Mouse (Mus musculus) urinary bladder, adult 2 months (tissue): ENCODE measurements around the gene Cd151. TPM values are rescaled to one million over a fixed set of nuclear protein-coding genes. Genes with fewer than 3 reads are reported as not detected.

Experiments used
- DNase-seq: peaks from one replicate; pipeline ENCODE4 v3.0.0; 2022; ENCODE audit warnings: low spot score
- polyA plus RNA-seq: library from polyadenylated mRNA; depleted of rRNA; stranded (reverse); fragments of >200 nt; gene quantifications from 2 replicates; pipeline ENCODE4 v1.2.3, GENCODE M21; 2012

Cd151 gene
- polyA plus RNA-seq, 1 experiment: 288 TPM

DNA sequence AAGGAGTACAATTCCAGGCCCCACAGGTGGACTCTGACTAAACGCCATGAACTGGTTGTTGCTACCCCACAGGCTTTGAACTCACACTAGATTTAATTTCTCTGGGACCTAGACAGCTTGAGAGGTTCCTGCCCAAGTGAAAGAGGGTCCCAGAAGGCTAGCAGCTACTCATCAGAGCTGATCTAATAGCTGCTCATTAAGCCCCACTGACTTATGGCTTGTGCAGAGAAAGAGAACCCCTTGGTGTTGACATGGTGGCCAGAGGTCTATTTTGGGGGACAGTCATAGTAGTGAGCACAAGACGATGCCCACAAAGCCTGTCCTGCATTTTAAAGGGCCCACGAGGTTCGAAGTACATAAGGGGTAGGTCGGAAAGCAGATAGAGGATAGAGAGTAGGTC, 7.0 kb downstream of the Cd151 start:
- DNase-seq: no peak

DNA sequence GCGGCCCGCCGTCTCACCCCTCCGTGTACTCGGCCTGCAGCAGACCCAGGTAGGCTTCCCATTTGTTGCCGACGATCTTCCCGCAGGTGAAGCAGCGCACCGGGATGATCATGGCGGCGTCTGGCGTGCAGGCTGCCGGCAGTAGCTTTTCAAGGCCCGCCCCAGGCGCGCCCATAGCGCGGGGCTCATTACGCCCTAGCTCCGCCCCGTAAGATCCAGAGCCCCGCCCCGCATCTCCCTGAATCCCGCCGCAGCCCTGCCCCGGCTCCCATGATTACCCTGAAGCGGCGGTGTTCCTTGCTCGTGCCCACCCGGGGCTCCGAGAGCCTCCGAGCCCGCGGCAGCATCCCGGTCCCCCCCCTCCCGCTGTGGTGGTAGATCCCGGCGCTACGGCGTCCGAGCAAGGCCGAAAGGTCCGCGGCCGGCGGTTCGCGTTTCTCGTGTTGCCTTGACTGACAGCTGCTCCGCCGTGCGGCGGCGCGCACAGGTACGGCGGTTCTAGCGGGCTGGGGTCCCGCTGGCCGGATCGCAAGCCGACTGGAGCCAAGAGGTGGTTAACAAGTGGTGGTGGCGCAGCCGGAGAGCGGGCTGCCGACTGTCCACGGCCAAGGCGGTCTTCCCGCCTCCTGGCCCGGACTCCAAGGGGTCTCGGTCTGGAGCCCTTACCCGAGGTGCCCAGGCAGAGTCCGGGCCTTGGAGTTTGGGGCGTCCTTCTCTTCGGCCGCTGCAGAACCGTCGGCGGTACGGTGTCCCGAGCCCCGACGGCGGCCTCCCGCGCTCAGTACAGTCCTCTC, 8.0 kb downstream of the Cd151 start, which contains the start of the genes Polr2l and Tspan4:
Polr2l (minus strand) TSS at position 122 of the 794 bp plus-strand sequence.
Tspan4 (plus strand) TSS at position 230 of the 794 bp plus-strand sequence.
- peak; percentile 88 for DNase-seq

DNA sequence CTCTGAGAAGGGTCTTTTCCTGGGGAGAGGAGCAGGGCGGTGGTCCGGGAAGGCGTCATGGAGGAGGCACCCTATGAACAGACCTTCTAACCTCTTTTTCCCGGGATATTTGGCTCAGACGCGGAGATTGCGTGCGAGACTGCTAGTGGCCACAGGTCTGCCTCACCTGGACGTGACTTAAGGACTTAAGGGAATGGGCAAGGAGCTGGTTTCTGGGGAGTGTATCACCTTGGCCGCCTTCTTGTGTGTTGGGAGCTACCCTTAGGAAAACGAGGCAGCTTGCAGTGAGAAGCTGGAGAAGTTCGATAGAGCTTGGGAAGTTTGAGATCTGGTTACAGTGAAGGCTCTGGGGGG, 8.6 kb downstream of the Cd151 start:
- no peak for DNase-seq

DNA sequence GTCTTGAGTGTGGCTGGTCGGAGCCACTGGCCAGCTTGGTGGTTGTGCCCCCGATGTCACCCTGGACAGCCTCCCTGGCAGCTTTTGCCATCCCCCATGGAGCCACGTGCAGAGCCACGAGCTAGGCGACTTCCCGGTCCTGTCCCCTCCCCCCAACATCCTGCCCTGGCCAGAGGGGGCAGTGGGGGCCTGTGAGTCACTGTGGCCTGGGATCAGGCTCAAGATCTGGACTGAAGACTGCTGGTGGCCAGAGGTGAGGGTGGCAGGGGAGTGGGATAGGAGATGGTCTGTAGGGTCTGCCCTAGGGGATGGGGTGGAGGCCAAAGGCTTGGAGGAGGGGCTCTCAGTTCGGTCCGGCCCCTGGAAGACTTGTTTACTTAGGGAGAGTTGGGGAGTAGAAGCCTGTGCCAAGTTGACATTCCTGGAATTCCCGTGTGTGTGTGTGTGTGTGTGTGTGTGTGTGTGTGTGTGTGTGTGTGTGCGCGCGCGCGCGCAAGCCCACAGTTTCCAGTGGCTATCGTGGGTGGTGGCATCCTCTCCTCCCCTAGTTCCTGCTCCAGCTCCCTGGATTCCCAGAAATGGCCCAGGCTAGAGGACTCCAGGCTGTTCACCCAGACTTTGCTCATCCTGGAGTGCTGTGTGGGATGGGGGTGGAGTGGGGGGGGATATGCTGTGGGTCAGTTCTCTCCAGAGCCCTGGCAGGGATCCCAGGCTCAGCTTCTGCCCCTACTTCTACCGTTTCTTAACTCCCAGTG, 9.2 kb downstream of the Cd151 start:
- peak; percentile 82 for DNase-seq

DNA sequence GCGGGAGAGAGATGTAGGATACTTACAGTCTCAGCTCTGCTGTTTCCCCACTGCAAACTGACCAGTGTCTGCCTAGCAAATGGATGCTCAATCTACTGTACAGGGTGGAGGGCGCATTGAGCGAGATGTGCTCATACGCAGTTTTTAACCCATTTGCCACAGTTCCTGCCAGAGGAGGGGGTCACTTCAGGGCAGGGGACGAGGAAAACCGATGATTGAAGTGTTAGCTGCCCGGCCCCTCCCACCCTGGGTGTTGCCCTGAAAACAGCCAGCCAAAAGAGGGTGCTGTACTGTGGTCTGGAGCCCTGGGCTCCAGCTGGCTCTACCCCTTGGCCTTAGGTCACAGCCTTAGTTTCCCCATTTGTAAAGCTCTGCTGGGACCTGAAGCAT, 9.8 kb downstream of the Cd151 start:
- no peak for DNase-seq

DNA sequence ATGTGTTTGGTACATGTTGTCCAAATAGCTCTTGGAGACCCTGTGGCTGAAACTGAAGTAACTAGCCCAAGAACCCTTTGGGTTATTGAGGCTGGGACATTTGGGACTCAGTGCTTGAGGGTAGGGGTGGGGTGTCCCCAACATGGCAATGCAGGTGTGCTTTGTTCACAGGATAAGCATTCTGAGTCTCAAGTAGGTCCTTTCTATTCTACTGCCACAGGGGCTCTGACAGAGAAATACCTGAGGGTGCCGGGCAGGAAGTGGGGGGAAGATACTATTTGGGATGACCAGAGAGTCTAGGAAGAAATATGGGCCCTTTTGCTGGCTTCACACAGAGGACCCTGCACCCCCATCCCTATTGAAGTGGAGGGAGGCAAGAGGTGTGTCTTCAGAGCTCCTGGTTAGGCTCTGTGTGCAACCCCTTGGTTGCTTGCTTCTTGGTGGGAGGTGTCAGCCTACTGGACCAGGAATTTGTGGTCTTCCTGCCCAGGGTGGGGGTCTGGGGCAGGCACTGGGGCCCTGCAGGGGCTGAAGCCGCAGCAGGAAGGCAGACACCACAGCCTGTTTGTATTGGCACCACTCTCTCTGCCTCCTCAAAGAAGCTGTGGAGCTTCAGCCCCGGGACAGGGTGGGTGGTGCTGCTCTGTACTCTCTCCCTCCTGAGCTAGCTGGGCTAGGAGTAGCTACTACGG, 10.5 kb downstream of the Cd151 start:
- no peak for DNase-seq

DNA sequence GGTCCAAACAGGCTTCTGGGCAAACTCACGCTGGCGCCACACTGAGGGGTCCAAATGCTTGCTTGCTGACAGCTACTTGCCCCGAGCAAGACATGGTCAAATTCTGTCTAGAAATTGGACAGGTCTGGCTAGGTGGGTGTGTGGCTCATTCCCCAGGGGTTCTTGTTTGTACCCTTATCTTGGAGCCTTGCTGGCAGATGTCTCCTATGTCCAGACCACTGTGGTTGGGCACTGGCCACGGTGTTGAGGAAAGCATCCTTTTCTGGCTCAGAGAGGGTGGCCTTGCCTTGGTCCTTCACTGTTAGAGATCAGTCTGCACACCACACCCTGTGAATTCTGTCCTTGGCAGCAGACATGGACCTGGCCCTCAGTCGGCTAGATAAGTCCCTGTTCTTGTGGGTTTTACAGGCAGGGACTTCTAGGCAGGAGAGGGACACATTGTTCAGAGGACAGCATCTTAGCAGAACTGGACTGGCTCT, 11.1 kb downstream of the Cd151 start:
- DNase-seq: no peak

DNA sequence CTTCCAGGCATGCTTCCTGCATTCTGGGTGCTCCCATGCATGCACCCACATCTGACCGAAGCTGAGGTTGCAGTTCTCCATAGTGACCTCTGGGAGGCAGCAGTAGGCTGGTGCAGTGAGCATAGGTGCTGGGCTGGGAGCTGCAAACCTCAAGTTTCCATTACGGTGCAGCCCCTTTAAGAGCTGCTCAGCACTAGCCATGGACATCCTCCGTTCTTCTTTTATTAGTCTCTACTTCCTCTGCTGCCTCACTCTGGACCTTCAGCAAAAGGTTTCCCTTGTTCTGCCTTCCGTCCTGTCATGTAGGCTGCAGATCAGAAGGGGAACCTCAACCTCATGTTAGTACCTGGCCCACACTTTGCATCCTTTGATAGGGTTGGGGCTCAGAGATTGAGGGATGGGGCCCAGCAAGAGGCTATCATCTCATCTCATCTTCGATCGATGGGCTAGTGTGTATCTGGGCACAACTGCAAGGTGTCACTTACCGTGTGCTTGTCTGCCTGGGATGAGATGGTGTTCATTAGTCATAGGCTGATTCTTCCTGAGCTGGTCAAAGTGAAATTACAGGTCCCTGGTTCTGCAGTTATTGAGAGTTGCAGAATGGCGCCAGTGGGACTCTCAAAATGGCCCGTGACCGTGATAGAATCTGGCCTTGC, 13.8 kb downstream of the Cd151 start:
- DNase-seq: no peak

DNA sequence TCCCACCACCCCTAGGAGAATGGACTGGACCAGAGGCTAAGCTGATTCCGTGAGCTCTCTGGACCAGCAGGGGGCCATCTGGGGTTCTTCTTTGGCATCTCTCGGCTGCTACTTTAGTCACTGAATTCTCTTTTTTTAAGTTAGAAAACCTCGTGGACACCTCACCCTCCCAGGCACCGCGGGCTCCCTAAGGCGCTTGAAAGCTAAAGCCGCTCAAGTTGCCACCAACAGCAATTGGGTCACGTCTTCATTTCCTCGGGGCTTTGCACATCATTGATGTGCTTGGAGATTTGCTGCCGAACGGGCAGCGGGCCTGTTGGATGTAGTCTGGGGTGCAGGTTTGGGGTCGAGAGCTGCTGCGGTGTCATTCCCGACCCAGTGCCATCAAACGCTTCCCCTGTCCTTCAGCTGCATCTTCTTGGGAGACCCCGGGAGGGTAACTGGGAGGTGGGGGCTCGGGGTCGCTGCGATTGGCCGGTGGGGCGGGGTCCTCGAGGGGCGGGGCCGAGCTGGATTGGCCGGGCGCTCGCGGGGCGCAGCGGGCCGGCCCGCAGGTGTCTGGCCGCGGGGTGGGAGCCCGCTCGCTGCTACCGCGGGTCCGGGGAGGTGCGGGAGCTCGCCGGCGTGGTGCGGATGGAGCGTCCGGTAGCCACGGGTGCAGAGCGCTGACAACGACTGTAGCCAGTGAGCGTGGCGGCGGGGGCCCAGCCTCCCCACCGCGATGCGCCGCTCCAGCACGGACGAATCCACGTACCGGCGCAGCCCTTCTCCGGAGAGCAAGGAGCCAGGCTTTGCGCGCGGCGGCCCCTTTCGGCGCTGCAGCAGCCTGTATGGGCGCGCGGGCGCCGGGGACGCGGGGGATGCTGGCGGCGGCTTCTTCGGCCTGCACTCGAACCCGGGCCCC, 14.6 kb downstream of the Cd151 start:
- DNase-seq: no peak

DNA sequence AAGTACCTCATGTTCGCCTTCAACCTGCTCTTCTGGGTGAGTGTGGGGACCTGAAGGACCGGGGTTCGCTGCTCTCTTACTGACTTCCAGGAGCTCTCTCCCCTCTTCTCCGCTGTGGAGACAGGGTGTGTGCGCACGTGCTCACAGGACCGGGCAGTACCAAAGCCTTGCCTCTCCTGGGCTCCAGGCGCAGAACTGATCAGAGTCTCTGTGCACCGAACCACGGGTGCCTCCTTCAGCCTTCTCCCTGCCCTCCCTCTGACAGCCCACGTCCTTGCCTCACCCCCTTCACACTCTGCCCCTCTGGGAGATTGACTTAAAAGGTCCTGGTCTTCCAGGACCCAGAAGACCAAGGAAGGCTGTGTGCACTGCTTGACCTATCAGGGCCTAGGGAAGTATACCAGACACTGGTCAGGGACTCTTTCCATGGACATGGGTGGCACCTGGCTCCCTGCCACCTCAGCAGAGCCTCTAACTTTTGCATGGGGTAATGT, 15.4 kb downstream of the Cd151 start:
- no peak for DNase-seq

DNA sequence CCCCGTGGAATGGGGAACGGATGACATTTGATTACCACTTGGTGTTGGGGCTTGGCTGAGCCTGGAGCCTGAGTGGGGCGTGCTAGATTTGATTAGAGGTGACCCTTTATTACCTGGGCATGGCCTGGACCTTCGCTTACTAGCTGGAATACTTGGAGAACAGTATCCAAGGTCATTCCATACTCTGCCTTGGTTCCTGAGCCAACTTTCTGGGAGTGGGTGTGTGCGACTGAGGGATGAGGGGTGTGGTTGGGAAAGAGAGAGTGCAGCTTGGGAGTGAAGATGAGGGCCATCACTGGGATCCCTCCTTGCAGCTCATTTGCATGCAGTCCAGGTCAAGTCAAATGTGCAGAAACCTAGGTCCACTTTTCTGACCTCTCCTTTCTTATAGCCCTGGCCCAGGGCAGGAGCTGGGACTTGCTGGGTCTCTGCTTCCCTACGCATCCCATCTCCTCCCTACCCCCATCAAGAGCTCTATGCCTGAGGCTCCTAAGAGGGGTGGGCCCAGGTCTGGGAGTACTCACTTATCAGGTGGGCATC, 16.0 kb downstream of the Cd151 start:
- DNase-seq: no peak

DNA sequence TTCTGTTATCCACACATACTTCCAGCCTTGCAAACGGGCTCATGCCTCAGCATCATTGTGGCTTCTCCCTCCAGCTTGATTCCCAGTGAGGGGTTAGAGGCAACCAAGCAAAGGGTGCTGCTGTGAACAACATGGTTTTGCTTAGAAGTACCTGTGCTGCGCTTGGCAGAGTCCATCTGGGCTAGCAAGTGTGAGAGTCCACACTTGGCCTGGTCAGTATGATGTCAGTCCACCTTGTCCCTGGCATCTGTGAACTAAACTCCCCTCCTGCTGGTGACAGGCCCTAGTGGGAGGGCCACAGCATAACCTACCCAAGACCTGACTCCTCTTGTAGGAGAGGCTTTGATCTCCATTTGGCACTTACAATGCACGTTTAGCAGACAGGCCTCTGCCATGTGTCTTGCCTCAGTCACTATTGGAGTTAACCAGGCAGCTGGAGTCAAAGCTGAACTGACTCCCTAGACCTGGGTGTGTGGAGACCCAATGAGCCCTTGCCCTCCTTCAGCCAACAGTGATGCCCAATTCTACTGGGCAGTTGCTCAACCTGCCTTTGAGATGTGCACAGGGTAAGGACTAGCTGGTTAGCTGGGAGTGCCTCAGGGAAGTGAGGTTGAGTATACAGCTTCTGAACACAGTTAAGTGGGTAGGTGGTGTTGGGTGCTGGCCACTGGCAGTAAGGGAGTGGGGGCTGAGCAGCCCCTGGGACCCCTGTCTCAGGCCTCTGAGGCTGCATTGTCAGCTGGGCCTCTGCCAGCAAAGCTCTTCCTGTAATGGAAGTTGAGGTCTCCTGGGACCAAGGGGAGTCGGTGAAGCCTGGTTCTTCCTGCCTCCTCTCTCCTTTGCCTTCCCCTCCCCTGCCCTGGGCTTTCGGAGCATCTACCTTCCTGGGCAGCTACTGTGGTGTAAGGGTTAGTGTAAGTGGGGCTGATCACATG, 17.3 kb downstream of the Cd151 start:
- DNase-seq: no peak

DNA sequence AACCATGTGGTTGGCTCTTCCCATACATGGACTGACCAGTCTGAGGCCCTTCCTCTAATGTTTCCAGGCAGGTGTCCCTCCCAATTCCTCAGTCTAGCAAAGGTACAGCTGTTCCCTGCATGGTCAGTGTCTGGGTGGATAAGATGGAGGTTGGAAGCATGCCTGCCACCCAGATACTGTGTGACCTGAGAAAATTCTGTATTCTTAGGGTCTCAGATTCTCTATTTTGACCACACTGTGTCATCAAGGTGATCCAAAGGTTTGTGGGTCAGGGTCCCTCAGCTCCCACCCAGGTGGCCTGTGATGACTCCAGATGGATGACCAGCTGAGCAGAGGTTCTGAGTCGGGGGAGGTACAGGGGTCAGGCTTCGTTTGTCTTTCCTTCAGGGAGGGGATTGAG, 18.0 kb downstream of the Cd151 start:
- DNase-seq: no peak

DNA sequence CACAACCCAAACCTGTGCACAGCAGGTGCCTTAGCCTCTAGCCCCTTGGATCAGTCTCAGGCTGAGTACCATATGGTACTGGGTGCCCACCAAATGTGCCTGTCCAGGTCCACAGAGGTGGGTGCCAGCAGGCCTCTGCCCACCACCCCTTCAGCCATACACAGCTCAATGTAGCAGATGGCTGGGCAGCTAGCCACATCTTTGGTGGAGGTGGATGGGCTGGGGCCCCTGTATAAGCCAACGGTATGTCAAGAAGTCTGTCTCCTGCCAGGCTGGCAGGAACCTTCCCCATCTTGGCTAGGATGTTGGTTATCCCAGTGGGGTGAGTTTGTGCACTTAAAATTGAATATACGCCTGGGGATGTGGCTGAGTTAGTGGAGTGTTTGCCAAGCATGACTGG, 18.4 kb downstream of the Cd151 start:
- no peak for DNase-seq

DNA sequence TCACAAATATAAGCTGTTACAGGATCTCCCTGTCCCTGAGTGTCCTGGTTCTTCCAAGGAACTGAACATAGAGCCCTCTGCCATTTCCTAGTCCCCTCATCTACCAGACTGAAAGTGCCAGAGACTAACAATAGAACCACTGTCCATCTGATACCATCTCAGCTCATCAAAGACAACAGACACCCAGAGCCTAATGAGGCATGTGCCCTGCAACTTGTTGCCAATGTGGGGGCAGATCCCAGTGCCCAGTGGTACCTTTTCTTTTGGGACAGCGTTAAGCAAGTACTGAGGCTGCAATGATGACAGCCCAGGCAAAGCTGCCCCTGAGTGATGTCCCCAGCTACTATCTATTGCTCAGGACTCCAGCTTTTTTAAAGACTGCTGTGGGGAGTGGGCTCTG, 19.0 kb downstream of the Cd151 start:
- DNase-seq: no peak

DNA sequence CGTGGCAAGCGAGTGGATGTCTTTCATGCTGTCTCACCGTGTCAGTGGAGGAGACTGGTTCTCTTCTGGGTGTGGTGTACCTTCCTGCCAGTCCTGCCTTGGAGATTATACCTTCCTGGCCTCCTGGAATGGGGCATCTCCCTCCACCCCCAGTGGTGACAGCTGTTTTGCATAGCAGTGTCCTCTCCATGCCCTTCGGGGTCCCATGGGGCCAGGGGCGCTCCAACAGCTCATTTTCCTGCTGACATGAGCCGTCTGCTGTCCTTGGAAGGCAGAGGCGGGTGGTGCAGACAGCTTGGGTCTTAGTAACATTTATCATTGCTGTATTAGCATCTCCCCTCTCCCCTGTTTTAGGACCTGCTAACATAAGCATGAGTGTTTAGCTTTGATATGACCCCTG, 19.9 kb downstream of the Cd151 start:
- DNase-seq: no peak

DNA sequence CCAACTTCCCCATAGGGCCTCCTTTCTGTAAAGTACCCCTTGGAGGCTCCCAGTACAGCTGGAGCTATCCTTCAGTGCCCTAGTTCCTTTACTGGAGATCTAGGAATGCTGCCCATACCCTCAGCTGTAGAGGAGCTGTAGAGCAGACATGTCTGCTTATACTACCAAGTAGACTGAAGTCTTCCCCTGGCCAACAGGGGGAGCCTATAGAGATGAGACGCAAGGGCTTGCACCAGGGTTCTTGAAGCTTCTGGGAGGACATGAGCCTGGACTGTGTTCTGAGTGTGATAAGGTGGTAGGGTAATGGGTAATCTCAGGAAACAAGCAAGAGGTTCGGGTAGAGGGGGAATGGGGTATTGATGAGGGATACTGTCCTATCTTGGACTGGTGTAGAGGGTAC, 24.0 kb downstream of the Cd151 start:
- no peak for DNase-seq

DNA sequence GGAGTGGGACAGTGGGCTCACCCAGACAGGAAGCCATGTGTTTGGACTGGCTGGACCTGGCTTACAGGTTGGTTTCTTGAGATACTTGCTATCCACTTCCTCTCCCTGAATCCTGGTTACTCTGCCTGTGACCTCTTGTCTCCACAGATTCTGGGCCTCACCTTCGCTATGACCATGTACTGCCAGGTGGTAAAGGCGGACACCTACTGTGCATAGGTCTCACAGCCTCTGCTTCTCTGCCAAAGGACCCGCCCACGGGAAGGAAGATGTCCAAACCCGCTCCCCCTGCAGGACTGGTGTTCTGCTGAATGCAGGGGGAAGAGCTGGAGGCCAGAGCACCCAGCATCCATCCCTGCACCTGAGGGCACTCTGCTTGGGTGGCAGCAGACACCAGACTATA, 25.5 kb downstream of the Cd151 start:
- no peak for DNase-seq

DNA sequence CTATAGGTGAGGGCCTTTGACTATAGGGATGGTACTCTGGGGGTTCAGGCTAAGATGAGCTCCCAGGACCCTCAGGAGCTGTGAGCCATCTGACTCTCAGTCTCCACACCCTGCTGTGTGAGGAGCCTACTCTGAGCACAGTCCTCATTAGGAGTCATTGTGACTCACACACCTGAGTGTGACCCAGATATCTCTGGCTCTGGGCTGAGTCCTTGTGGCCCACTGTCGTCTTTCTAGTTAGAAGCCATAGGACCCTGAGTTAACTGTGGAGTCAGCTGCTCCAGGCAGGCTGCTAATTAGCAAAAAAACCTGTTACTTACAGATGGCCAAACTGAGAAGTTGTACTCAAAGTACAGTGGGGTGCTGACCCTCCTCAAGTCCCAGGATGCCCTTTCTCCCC, 26.5 kb downstream of the Cd151 start:
- no peak for DNase-seq
